Mouse (Mus musculus): ENCODE data around the gene Onecut3. TPM values are rescaled to one million over a fixed set of nuclear protein-coding genes. Genes with fewer than 3 reads are reported as not detected.
A peak's percentile ranks its signal among the peaks of the same experiment; 100 is the strongest.

Gene Onecut3
- polyA plus RNA-seq, 1 experiment from 2014 or later, result 2.4 TPM

GRCm38 (mm10) chr10:80561116-80561944 is 66.7 kb downstream of the Onecut3 start, which contains the start of gene Rexo1:
Rexo1 (minus strand) TSS chr10:80561560.
- peak within 1 kb of the TSS; percentile 97 for H3K4me3 ChIP-seq (replicated peaks; ENCODE audit: low read depth, low read length)
- peak within 1 kb of the TSS; percentile 93 for H3K27ac ChIP-seq (replicated peaks; ENCODE audit: low read depth, low read length)
- peak within 1 kb of the TSS; percentile 94 for H3K4me2 ChIP-seq (ENCODE audit: low read length)
- no peaks in the 10 kb centered on the region for H3K36me3 ChIP-seq (ENCODE audit: control insufficient read depth, insufficient read depth, low read length)
- H3K9me3 ChIP-seq (ENCODE audit: control insufficient read depth, low read length), result no peaks in the 10 kb centered on the region
- DNase-seq (peak; percentile 97), ATAC-seq (ENCODE audit: low FRiP score, low TSS enrichment) (peak; percentile 80)
- WGBS, result under 1% methylated on average over 72 of the region's 72 CpGs
- H3K4me1 ChIP-seq (ENCODE audit: control insufficient read depth, insufficient read depth, low read length), result peaks cover 12% of the 10 kb centered on the region; the same call in 1 of the 2 replicates
- H3K27me3 ChIP-seq (ENCODE audit: control insufficient read depth, insufficient read depth, low read length), result no peaks in the 10 kb centered on the region
- H3K9ac ChIP-seq (replicated peaks; ENCODE audit: low read length), result peak within 1 kb of the TSS; percentile 96

- Histone ChIP-seq H3K27me3 (ENCODE audit: control insufficient read depth, insufficient read depth, low read length) (no peaks in the 10 kb centered on the region), H3K9me3 (ENCODE audit: control insufficient read depth, low read length) (no peaks in the 10 kb centered on the region), H3K9ac (replicated peaks; ENCODE audit: low read length) (0 out of 2 replicates have a peak overlapping the region, but pooled peaks have one; percentile 23), H3K4me3 (replicated peaks; ENCODE audit: low read depth, low read length) (0 out of 2 replicates have a peak overlapping the region, but pooled peaks have one; percentile 2), H3K36me3 (ENCODE audit: control insufficient read depth, insufficient read depth, low read length) (peaks cover 10% of the 10 kb centered on the region), H3K27ac (replicated peaks; ENCODE audit: low read depth, low read length) (peak overlapping the region; percentile 81), H3K4me2 (ENCODE audit: low read length) (peak overlapping the region; percentile 48), H3K4me1 (ENCODE audit: control insufficient read depth, insufficient read depth, low read length) (peaks cover 22% of the 10 kb centered on the region)
- DNase-seq, result peak; percentile 91
- peak; percentile 61; the same call in 1 of the 2 replicates for ATAC-seq (ENCODE audit: low FRiP score, low TSS enrichment)
- 5% methylated on average over 17 of the region's 17 CpGs for WGBS
Observed at GRCm38 (mm10) chr10:80566375-80567092, 71.9 kb downstream of the Onecut3 start.

Other genes with a start within 250 kb of the Onecut3 start
- gene Ndufs7, start 245.7 kb upstream of the Onecut3 start, polyA plus RNA-seq (2014; fragmentation: Nextera tagmentation; extraction: Ambion mirVana), result 274 and 323 TPM in 2 replicates
- 15.1 and 16.7 TPM in 2 replicates for gene Gamt, start 233.8 kb upstream of the Onecut3 start, polyA plus RNA-seq (2014; fragmentation: Nextera tagmentation; extraction: Ambion mirVana)
- gene Dazap1, start 233.3 kb upstream of the Onecut3 start, polyA plus RNA-seq (2014; fragmentation: Nextera tagmentation; extraction: Ambion mirVana), result 42.5 and 49.3 TPM in 2 replicates
- gene Rps15, start 202.4 kb upstream of the Onecut3 start, polyA plus RNA-seq (2014; fragmentation: Nextera tagmentation; extraction: Ambion mirVana), result 622 and 707 TPM in 2 replicates
- gene Apc2, start 198.9 kb upstream of the Onecut3 start, polyA plus RNA-seq (2014; fragmentation: Nextera tagmentation; extraction: Ambion mirVana), result 241 and 259 TPM in 2 replicates
- 20.4 and 21.6 TPM in 2 replicates for gene 2310011J03Rik, start 174.3 kb upstream of the Onecut3 start, polyA plus RNA-seq (2014; fragmentation: Nextera tagmentation; extraction: Ambion mirVana)
- 2.5 and 3.5 TPM in 2 replicates for gene Pcsk4, start 165.3 kb upstream of the Onecut3 start, polyA plus RNA-seq (2014; fragmentation: Nextera tagmentation; extraction: Ambion mirVana)
- 5.3 and 7.3 TPM in 2 replicates for gene Reep6, start 164.9 kb upstream of the Onecut3 start, polyA plus RNA-seq (2014; fragmentation: Nextera tagmentation; extraction: Ambion mirVana)
- gene Adamtsl5, start 146.4 kb upstream of the Onecut3 start, polyA plus RNA-seq (2014; fragmentation: Nextera tagmentation; extraction: Ambion mirVana), result 0.26 TPM in 1 of 2 replicates, not detected in the other
- gene Plk5, start 138.4 kb upstream of the Onecut3 start, polyA plus RNA-seq (2014; fragmentation: Nextera tagmentation; extraction: Ambion mirVana), result 2.9 and 3.2 TPM in 2 replicates
- 17.3 and 28.2 TPM in 2 replicates for gene Mex3d, start 107.2 kb upstream of the Onecut3 start, polyA plus RNA-seq (2014; fragmentation: Nextera tagmentation; extraction: Ambion mirVana)
- 166 and 208 TPM in 2 replicates for gene Mbd3, start 95.3 kb upstream of the Onecut3 start, polyA plus RNA-seq (2014; fragmentation: Nextera tagmentation; extraction: Ambion mirVana)
- gene Uqcr11, start 88.0 kb upstream of the Onecut3 start, polyA plus RNA-seq (2014; fragmentation: Nextera tagmentation; extraction: Ambion mirVana), result 532 and 742 TPM in 2 replicates
- gene Tcf3, start 61.2 kb upstream of the Onecut3 start, polyA plus RNA-seq (2014; fragmentation: Nextera tagmentation; extraction: Ambion mirVana), result 49.8 and 60.4 TPM in 2 replicates
- 0.76 and 0.78 TPM in 2 replicates for gene Atp8b3, start 44.3 kb downstream of the Onecut3 start, polyA plus RNA-seq (2014; fragmentation: Nextera tagmentation; extraction: Ambion mirVana)
- 31.7 and 34.2 TPM in 2 replicates for gene Rexo1, start 66.7 kb downstream of the Onecut3 start, polyA plus RNA-seq (2014; fragmentation: Nextera tagmentation; extraction: Ambion mirVana)
- gene Klf16, start 82.5 kb downstream of the Onecut3 start, polyA plus RNA-seq (2014; fragmentation: Nextera tagmentation; extraction: Ambion mirVana), result 4.9 and 5.0 TPM in 2 replicates
- gene Abhd17a, start 95.5 kb downstream of the Onecut3 start, polyA plus RNA-seq (2014; fragmentation: Nextera tagmentation; extraction: Ambion mirVana), result 128 and 151 TPM in 2 replicates
- gene Scamp4, start 108.0 kb downstream of the Onecut3 start, polyA plus RNA-seq (2014; fragmentation: Nextera tagmentation; extraction: Ambion mirVana), result 62.1 and 67.6 TPM in 2 replicates
- 4.9 and 5.0 TPM in 2 replicates for gene Adat3, start 108.0 kb downstream of the Onecut3 start, polyA plus RNA-seq (2014; fragmentation: Nextera tagmentation; extraction: Ambion mirVana)
- gene Gm49322, start 111.2 kb downstream of the Onecut3 start, polyA plus RNA-seq (2014; fragmentation: Nextera tagmentation; extraction: Ambion mirVana), result 2.5 and 2.6 TPM in 2 replicates
- 74.1 and 98.5 TPM in 2 replicates for gene Csnk1g2, start 128.0 kb downstream of the Onecut3 start, polyA plus RNA-seq (2014; fragmentation: Nextera tagmentation; extraction: Ambion mirVana)
- 80.1 and 88.8 TPM in 2 replicates for gene Btbd2, start 162.2 kb downstream of the Onecut3 start, polyA plus RNA-seq (2014; fragmentation: Nextera tagmentation; extraction: Ambion mirVana)
- gene Mknk2, start 183.3 kb downstream of the Onecut3 start, polyA plus RNA-seq (2014; fragmentation: Nextera tagmentation; extraction: Ambion mirVana), result 46.7 and 54.2 TPM in 2 replicates
- gene Mob3a, start 207.1 kb downstream of the Onecut3 start, polyA plus RNA-seq (2014; fragmentation: Nextera tagmentation; extraction: Ambion mirVana), result 45.2 and 47.3 TPM in 2 replicates
- 22.4 and 25.1 TPM in 2 replicates for gene Izumo4, start 207.3 kb downstream of the Onecut3 start, polyA plus RNA-seq (2014; fragmentation: Nextera tagmentation; extraction: Ambion mirVana)
- 106 and 116 TPM in 2 replicates for gene Ap3d1, start 247.4 kb downstream of the Onecut3 start, polyA plus RNA-seq (2014; fragmentation: Nextera tagmentation; extraction: Ambion mirVana)

All from midbrain, embryonic 14.5 days (tissue).